ENCODE assay signal across 8 mouse cellular contexts in genomic region chr12:55438611-55439137, GRCm38 (mm10). TPM values are rescaled to one million over a fixed set of nuclear protein-coding genes. Genes with fewer than 3 reads are reported as not detected.
DNase-seq lines count a peak whose midpoint lies in the region; ATAC-seq and TF ChIP-seq lines count a peak whose summit lies in the region.

No protein-coding gene starts in this region.

- H3K4me2 ChIP-seq in embryonic facial prominence, embryonic 11.5 days (ENCODE audit: low read depth, low read length): peak overlapping the region; percentile 14; the same call in 1 of the 2 replicates
- peak overlapping the region; percentile 47 for H3K4me2 ChIP-seq in intestine, embryonic 15.5 days (replicated peaks)

- H3K9ac ChIP-seq in embryonic facial prominence, embryonic 11.5 days (replicated peaks; ENCODE audit: low read length): peak overlapping the region; percentile 4
- H3K9ac ChIP-seq in intestine, embryonic 15.5 days: peak overlapping the region; percentile 12; the same call in 1 of the 2 replicates

- H3K36me3 ChIP-seq in embryonic facial prominence, embryonic 11.5 days (replicated peaks; ENCODE audit: control insufficient read depth, insufficient read depth, low read depth, low read length): no peaks in the 10 kb centered on the region
- no peaks in the 10 kb centered on the region for H3K36me3 ChIP-seq in intestine, embryonic 15.5 days

- 0 out of 2 replicates have a peak, but pooled peaks have one; percentile 30 for ATAC-seq in embryonic facial prominence, embryonic 11.5 days (replicated peaks; ENCODE audit: insufficient number of reproducible peaks, low FRiP score, low TSS enrichment, low read depth)
- no peak for ATAC-seq in intestine, embryonic 15.5 days

- peak overlapping the region; percentile 32; the same call in 1 of the 2 replicates for H3K27ac ChIP-seq in layer of hippocampus, adult 2 months
- peak overlapping the region; percentile 53 for H3K27ac ChIP-seq in embryonic facial prominence, embryonic 11.5 days (replicated peaks; ENCODE audit: low read depth, low read length)
- H3K27ac ChIP-seq in intestine, embryonic 15.5 days: peak overlapping the region; percentile 78

- H3K27me3 ChIP-seq in embryonic facial prominence, embryonic 11.5 days (ENCODE audit: control insufficient read depth, insufficient read depth, low read length): no peaks in the 10 kb centered on the region
- no peaks in the 10 kb centered on the region for H3K27me3 ChIP-seq in intestine, embryonic 15.5 days (replicated peaks)

- peak overlapping the region; percentile 23; the same call in 1 of the 2 replicates for H3K4me3 ChIP-seq in layer of hippocampus, adult 2 months
- H3K4me3 ChIP-seq in embryonic facial prominence, embryonic 11.5 days (ENCODE audit: low read depth, low read length): no peak overlapping the region
- H3K4me3 ChIP-seq in intestine, embryonic 15.5 days (replicated peaks): no peak overlapping the region

- 5% methylated on average over 11 of the region's 11 CpGs for WGBS in embryonic facial prominence, embryonic 11.5 days
- WGBS in intestine, embryonic 15.5 days: 12% methylated on average over 11 of the region's 11 CpGs

- DNase-seq in layer of hippocampus, adult 2 months (ENCODE audit: low spot score in 2 of 2): no peak
- DNase-seq in layer of hippocampus, postnatal 25 days (ENCODE audit: extremely low spot score in 1 of 2, low spot score in 1 of 2): no peak
- peak; percentile 67 for DNase-seq in embryonic facial prominence, embryonic 11.5 days (ENCODE audit: low spot score)
- DNase-seq in retina, postnatal 1 day: peak; percentile 46
- no peak for DNase-seq in ovary, postnatal 36 days (ENCODE audit: low spot score)
- DNase-seq in cerebellum, postnatal 36 days: no peak
- DNase-seq in right cerebral cortex, postnatal 36 days (ENCODE audit: low spot score in 2 of 2): no peak

- peaks cover 9% of the 10 kb centered on the region for H3K4me1 ChIP-seq in embryonic facial prominence, embryonic 11.5 days (ENCODE audit: control insufficient read depth, insufficient read depth, low read length)
- peaks cover 41% of the 10 kb centered on the region for H3K4me1 ChIP-seq in intestine, embryonic 15.5 days (replicated peaks)

- no peak for TF ChIP-seq CTCF in layer of hippocampus, adult 2 months (conservative IDR thresholded peaks at IDR 0.05)

- no peaks in the 10 kb centered on the region for H3K9me3 ChIP-seq in embryonic facial prominence, embryonic 11.5 days (replicated peaks; ENCODE audit: control insufficient read depth, low read length)
- H3K9me3 ChIP-seq in intestine, embryonic 15.5 days: no peaks in the 10 kb centered on the region

RNA-seq across cellular contexts. Expression of gene Nfkbia, which starts 53.8 kb away (rescaled TPM):
- total RNA-seq in layer of hippocampus, adult 2 months (2021): 10 to 100 TPM; 28.1 to 42.5 TPM
- total RNA-seq in layer of hippocampus, postnatal 25 days (2021): 10 to 100 TPM; 26.8 to 44.1 TPM
- polyA plus RNA-seq in embryonic facial prominence, embryonic 11.5 days (2014; fragmentation: Nextera tagmentation; extraction: Ambion mirVana): 56.9 and 60.7 TPM in 2 replicates
- 72.5 and 74.2 TPM in 2 replicates for polyA plus RNA-seq in intestine, embryonic 15.5 days (2015; fragmentation: Nextera tagmentation; extraction: Ambion mirVana)

RNA-seq across cellular contexts. Expression of gene Psma6, which starts 54.7 kb away (rescaled TPM):
- total RNA-seq in layer of hippocampus, adult 2 months (2021): 100 to 1,000 TPM; 128 to 146 TPM
- 100 to 1,000 TPM; 130 to 151 TPM for total RNA-seq in layer of hippocampus, postnatal 25 days (2021)
- 523 and 533 TPM in 2 replicates for polyA plus RNA-seq in embryonic facial prominence, embryonic 11.5 days (2014; fragmentation: Nextera tagmentation; extraction: Ambion mirVana)
- polyA plus RNA-seq in intestine, embryonic 15.5 days (2015; fragmentation: Nextera tagmentation; extraction: Ambion mirVana): 413 and 421 TPM in 2 replicates

Comparison
In these comparisons a context has a peak if more than half of its experiments do, and no peak if none do; other contexts are left out.
1. DNase-seq: peak in embryonic facial prominence, embryonic 11.5 days (single experiment) and retina, postnatal 1 day (single experiment); none in layer of hippocampus, adult 2 months (0 of 2), layer of hippocampus, postnatal 25 days (0 of 2), ovary, postnatal 36 days (single experiment), cerebellum, postnatal 36 days (0 of 2) and right cerebral cortex, postnatal 36 days (0 of 2).
2. Peak in every context shown above with its lines, with median percentiles within 50 percentile points of each other: H3K27ac ChIP-seq.